Mouse (Mus musculus): ENCODE measurements at regions not wholly inside any gene's neighbourhood (a gene's known extent, or its start where the extent isn't known, plus 50 kb on each side); places are given as distances from the start of the nearest gene placed in this dataset.
A peak's percentile ranks its signal among the peaks of the same experiment; 100 is the strongest.

DNA sequence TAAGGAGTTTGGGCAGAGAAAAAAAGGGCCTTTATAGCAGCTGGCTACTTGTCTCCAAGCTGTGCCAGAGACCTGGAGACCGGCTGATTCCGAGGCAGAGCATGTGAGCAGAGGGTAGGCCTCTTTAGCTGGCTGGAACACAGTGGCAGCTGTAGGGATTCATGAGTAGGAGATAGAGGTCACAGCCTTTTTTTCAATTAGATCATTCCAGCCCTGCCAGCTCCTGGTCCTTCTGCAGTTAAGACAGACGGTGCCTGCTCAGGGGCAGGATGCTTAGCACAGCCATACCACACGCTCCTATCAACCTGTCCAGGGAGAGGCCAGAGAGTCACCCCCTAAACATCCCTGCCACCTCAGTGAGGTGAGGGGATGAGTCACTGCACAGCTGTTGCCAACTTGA, 302.1 kb downstream of the Galc start:
- Histone ChIP-seq H3K4me3 (ENCODE audit: low read depth, low read length) (no peak overlapping the region), H3K27ac (ENCODE audit: low read depth, low read length) (no peak overlapping the region), H3K4me1 (ENCODE audit: control insufficient read depth, insufficient read depth, low read length) (no peaks in the 10 kb centered on the region), H3K9ac (ENCODE audit: low read length) (no peak overlapping the region), H3K27me3 (replicated peaks; ENCODE audit: control insufficient read depth, insufficient read depth, low read length) (no peaks in the 10 kb centered on the region), H3K9me3 (replicated peaks; ENCODE audit: control insufficient read depth, low read length) (no peaks in the 10 kb centered on the region), H3K36me3 (ENCODE audit: control insufficient read depth, insufficient read depth, low read length) (no peaks in the 10 kb centered on the region), H3K4me2 (ENCODE audit: low read length) (no peak overlapping the region)
- ATAC-seq, result no peak
- no peak for DNase-seq (ENCODE audit: low spot score)
- 71% methylated on average over 4 of the region's 4 CpGs for WGBS

DNA sequence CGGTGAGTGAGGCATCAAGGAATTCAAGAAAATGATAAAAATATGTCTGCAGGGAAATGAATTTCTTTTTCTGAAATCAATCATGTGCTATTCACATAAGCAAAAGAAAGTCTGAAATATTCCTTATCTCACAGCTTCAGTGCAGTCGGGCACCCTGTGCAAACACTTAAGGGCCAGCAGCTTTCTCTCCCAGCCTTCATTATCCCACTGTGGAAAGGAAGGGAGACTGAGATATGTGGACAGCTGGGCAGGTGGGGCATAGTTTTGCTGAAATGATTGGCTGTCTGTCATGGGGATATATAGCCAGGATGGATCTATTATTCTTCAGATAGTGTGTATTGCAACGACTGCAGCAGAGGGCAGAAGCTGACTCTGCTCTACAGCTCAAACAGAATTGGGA, 305.9 kb downstream of the Galc start:
- Histone ChIP-seq H3K9ac (ENCODE audit: low read length) (no peak overlapping the region), H3K9me3 (replicated peaks; ENCODE audit: control insufficient read depth, low read length) (no peaks in the 10 kb centered on the region), H3K4me3 (ENCODE audit: low read depth, low read length) (no peak overlapping the region), H3K4me1 (ENCODE audit: control insufficient read depth, insufficient read depth, low read length) (no peaks in the 10 kb centered on the region), H3K4me2 (ENCODE audit: low read length) (no peak overlapping the region), H3K36me3 (ENCODE audit: control insufficient read depth, insufficient read depth, low read length) (no peaks in the 10 kb centered on the region), H3K27ac (ENCODE audit: low read depth, low read length) (no peak overlapping the region), H3K27me3 (replicated peaks; ENCODE audit: control insufficient read depth, insufficient read depth, low read length) (no peaks in the 10 kb centered on the region)
- ATAC-seq, result no peak
- 89% methylated on average over 3 of the region's 3 CpGs for WGBS
- no peak for DNase-seq (ENCODE audit: low spot score)

DNA sequence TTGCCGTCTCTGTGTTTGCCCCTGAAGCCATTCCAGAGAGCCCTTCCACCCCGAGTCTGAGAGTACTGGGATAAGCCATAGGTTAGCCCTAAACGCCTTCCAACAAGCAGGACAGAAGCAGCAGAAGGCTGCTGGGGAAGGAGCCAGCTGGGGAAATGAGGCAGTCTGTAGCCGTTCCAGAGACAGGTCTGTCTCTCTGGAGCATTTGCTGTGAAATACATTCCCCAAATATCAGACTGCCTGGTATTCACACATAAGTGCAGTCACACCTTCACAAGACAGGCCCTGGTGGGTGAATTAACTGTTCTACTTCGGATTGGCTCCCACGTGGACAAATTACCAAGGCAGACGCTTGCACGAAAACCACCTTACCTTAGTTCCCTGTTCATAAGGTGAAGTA, 307.1 kb downstream of the Galc start:
- Histone ChIP-seq H3K27ac (ENCODE audit: low read depth, low read length) (no peak overlapping the region), H3K4me3 (ENCODE audit: low read depth, low read length) (no peak overlapping the region), H3K4me1 (ENCODE audit: control insufficient read depth, insufficient read depth, low read length) (no peaks in the 10 kb centered on the region), H3K27me3 (replicated peaks; ENCODE audit: control insufficient read depth, insufficient read depth, low read length) (no peaks in the 10 kb centered on the region), H3K9me3 (replicated peaks; ENCODE audit: control insufficient read depth, low read length) (no peaks in the 10 kb centered on the region), H3K36me3 (ENCODE audit: control insufficient read depth, insufficient read depth, low read length) (no peaks in the 10 kb centered on the region), H3K9ac (ENCODE audit: low read length) (no peak overlapping the region), H3K4me2 (ENCODE audit: low read length) (no peak overlapping the region)
- WGBS, result 75% methylated on average over 8 of the region's 8 CpGs
- no peak; the same call in 1 of the 2 replicates for ATAC-seq
- no peak for DNase-seq (ENCODE audit: low spot score)

DNA sequence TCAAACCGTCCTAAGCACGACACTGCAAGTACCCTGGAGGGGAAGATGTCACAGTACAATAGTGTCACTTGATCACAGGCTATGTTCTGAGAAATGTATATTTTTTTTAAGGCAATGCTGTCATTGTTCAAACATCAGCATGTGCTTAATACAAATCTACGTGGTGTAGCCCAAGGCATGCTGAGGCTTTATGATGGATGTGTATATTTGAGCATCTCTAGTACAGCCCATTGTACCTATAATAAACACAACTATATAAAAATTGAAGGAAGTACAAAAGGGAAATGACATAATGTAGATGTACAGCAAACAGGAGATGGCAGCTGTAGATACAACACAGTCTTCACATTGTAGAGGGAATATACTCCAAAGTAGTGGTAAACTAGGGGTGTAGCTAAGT, 309.2 kb downstream of the Galc start:
- ATAC-seq (no peak), DNase-seq (ENCODE audit: low spot score) (no peak)
- no peaks in the 10 kb centered on the region for H3K27me3 ChIP-seq (replicated peaks; ENCODE audit: control insufficient read depth, insufficient read depth, low read length)
- no peaks in the 10 kb centered on the region for H3K36me3 ChIP-seq (ENCODE audit: control insufficient read depth, insufficient read depth, low read length)
- no peak overlapping the region for H3K9ac ChIP-seq (ENCODE audit: low read length)
- no peak overlapping the region for H3K27ac ChIP-seq (ENCODE audit: low read depth, low read length)
- no peaks in the 10 kb centered on the region for H3K9me3 ChIP-seq (replicated peaks; ENCODE audit: control insufficient read depth, low read length)
- H3K4me2 ChIP-seq (ENCODE audit: low read length), result no peak overlapping the region
- no peak overlapping the region for H3K4me3 ChIP-seq (ENCODE audit: low read depth, low read length)
- H3K4me1 ChIP-seq (ENCODE audit: control insufficient read depth, insufficient read depth, low read length), result no peaks in the 10 kb centered on the region
- WGBS, result 85% methylated on average over 3 of the region's 3 CpGs

DNA sequence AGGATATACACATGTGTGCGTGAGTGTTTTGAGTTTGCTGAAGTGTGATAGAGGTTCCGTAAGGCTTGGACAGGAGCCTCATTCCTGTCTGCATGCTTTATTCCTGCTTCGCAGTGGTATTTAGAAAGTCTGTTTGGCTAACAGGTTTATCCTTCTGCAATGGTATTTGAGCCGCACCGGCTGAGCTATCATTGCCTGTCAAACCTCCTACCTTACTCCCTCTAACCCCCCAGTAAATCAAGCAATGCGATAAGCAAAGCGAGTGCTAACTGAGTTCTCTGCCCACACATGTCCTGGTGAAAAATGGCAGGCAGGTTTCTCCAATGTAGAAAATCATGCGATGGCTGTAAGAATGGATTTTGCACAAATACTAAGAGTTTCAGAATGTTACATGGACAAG, 311.8 kb downstream of the Galc start:
- H3K9ac ChIP-seq (ENCODE audit: low read length), result no peak overlapping the region
- WGBS, result 95% methylated on average over 8 of the region's 8 CpGs
- DNase-seq (ENCODE audit: low spot score) (no peak), ATAC-seq (no peak)
- H3K4me1 ChIP-seq (ENCODE audit: control insufficient read depth, insufficient read depth, low read length), result no peaks in the 10 kb centered on the region
- no peaks in the 10 kb centered on the region for H3K9me3 ChIP-seq (replicated peaks; ENCODE audit: control insufficient read depth, low read length)
- no peak overlapping the region for H3K4me2 ChIP-seq (ENCODE audit: low read length)
- H3K36me3 ChIP-seq (ENCODE audit: control insufficient read depth, insufficient read depth, low read length), result no peaks in the 10 kb centered on the region
- H3K27me3 ChIP-seq (replicated peaks; ENCODE audit: control insufficient read depth, insufficient read depth, low read length), result no peaks in the 10 kb centered on the region
- H3K27ac ChIP-seq (ENCODE audit: low read depth, low read length), result no peak overlapping the region
- no peak overlapping the region for H3K4me3 ChIP-seq (ENCODE audit: low read depth, low read length)

DNA sequence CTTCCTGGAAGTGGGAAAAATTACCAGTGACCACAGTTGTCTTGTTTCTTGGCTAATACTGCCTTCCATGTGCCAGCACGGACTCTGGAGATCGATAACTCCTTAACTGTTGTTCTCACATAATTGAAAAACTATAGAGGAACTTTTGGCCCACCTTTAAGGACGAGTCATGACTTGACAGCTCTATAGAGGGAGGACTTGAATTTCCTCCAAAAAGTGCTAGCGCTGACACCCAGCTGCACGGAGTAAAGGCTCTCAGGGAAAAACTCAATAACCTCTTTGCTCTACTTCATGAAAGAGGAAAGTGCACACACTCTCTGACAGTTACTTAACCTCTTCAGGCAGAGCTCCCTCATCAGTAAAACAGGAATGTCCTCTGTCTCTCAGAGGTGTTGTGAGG, 320.9 kb downstream of the Galc start:
- Histone ChIP-seq H3K9ac (ENCODE audit: low read length) (no peak overlapping the region), H3K36me3 (ENCODE audit: control insufficient read depth, insufficient read depth, low read length) (no peaks in the 10 kb centered on the region), H3K27ac (ENCODE audit: low read depth, low read length) (no peak overlapping the region), H3K4me2 (ENCODE audit: low read length) (no peak overlapping the region), H3K4me3 (ENCODE audit: low read depth, low read length) (no peak overlapping the region), H3K4me1 (ENCODE audit: control insufficient read depth, insufficient read depth, low read length) (no peaks in the 10 kb centered on the region), H3K27me3 (replicated peaks; ENCODE audit: control insufficient read depth, insufficient read depth, low read length) (no peaks in the 10 kb centered on the region), H3K9me3 (replicated peaks; ENCODE audit: control insufficient read depth, low read length) (no peaks in the 10 kb centered on the region)
- WGBS, result 61% methylated on average over 5 of the region's 5 CpGs
- DNase-seq (ENCODE audit: low spot score), result no peak
- no peak for ATAC-seq

DNA sequence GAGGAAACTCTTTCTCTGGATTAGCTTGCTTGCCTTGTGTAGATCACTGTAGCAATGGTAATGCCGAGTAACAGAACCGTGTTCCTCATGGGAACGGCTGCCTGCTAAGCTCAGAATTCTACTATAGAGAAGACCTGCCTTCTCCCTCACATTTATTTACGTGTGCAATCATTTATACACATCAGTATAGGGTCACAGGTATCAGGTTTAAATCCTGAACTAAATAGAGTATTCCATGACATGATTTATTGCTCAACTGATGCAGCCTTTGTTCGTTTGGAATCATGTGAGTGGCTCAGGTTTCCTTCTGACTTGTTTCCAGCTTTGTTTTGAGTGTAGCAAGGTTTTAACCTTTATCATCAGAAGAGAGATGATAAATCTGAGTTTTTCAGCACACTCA, 329.4 kb downstream of the Galc start:
- no peak for ATAC-seq
- Histone ChIP-seq H3K27ac (ENCODE audit: low read depth, low read length) (no peak overlapping the region), H3K27me3 (replicated peaks; ENCODE audit: control insufficient read depth, insufficient read depth, low read length) (no peaks in the 10 kb centered on the region), H3K4me3 (ENCODE audit: low read depth, low read length) (no peak overlapping the region), H3K4me1 (ENCODE audit: control insufficient read depth, insufficient read depth, low read length) (no peaks in the 10 kb centered on the region), H3K9ac (ENCODE audit: low read length) (no peak overlapping the region), H3K9me3 (replicated peaks; ENCODE audit: control insufficient read depth, low read length) (no peaks in the 10 kb centered on the region), H3K4me2 (ENCODE audit: low read length) (no peak overlapping the region), H3K36me3 (ENCODE audit: control insufficient read depth, insufficient read depth, low read length) (no peaks in the 10 kb centered on the region)
- 86% methylated on average over 5 of the region's 5 CpGs for WGBS
- no peak for DNase-seq (ENCODE audit: low spot score)

DNA sequence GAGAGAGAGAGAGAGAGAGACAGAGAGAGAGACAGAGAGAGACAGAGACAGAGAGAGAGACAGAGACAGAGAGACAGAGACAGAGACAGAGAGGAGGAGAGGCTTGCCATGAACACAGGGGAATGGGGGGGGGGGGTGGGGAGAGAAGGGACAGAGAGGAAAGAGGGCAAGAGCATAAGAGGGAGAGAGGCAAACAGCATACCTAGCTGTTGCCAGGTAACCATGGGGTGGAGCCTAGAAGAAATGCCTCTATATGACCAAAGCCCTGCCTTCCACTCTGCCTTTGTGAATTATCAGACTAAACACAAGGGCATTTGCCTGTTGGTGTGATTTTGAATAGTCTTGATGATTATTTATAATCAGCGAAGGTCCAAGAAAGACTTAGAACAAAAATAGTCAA, 332.2 kb downstream of the Galc start:
- H3K9me3 ChIP-seq (replicated peaks; ENCODE audit: control insufficient read depth, low read length), result no peaks in the 10 kb centered on the region
- H3K4me2 ChIP-seq (ENCODE audit: low read length), result no peak overlapping the region
- no peaks in the 10 kb centered on the region for H3K27me3 ChIP-seq (replicated peaks; ENCODE audit: control insufficient read depth, insufficient read depth, low read length)
- no peaks in the 10 kb centered on the region for H3K36me3 ChIP-seq (ENCODE audit: control insufficient read depth, insufficient read depth, low read length)
- no peak for ATAC-seq
- 78% methylated on average over 1 of the region's 1 CpGs for WGBS
- H3K27ac ChIP-seq (ENCODE audit: low read depth, low read length), result no peak overlapping the region
- no peak overlapping the region for H3K9ac ChIP-seq (ENCODE audit: low read length)
- H3K4me3 ChIP-seq (ENCODE audit: low read depth, low read length), result no peak overlapping the region
- H3K4me1 ChIP-seq (ENCODE audit: control insufficient read depth, insufficient read depth, low read length), result no peaks in the 10 kb centered on the region
- DNase-seq (ENCODE audit: low spot score), result no peak

DNA sequence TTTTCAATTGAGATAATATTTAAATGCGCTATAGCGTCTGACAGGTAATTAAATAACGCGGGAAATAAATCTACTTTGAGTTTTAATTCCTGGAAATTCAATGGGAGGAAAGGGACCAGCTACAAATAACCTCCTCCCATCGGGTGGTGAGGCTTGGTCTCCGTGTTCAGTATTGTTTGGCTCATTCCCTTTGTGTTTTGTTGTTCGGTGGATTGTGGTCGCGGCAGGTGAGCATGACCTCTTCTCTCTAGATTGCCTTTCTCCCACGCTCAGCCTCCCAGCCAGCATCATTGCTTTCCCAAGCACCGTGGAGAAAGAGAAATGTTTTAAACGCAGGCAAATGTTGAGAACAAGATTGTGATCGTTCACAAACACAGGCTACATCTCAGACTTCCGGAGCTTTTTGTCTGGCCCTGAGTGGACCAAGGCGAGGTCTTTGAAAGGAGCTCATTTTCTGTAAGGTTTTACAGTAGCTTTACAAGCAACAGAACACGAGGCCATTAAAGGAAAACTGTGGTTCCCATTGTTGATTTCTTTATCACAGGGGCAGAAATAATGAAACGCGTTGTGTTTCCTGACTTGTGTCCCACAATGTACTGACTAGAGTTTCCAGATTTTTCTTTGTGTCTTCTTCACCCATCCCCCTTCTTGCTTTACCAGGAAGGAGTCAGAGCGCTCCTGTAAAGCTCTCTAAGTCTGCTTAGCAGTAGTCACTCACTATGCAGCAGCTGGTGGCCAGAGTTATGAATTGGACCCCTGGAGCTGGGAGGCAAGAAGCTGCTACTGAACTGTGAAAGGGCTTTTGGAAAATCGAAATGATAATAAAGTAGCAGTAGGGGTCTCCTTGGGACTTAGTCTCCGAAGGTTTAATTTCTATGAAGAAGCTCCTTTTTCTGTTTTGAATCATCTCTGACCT, 337.7 kb downstream of the Galc start:
- Histone ChIP-seq H3K4me1 (ENCODE audit: control insufficient read depth, insufficient read depth, low read length) (no peaks in the 10 kb centered on the region), H3K36me3 (ENCODE audit: control insufficient read depth, insufficient read depth, low read length) (no peaks in the 10 kb centered on the region), H3K27me3 (replicated peaks; ENCODE audit: control insufficient read depth, insufficient read depth, low read length) (no peaks in the 10 kb centered on the region), H3K9ac (ENCODE audit: low read length) (no peak overlapping the region), H3K4me2 (ENCODE audit: low read length) (no peak overlapping the region), H3K27ac (ENCODE audit: low read depth, low read length) (no peak overlapping the region), H3K9me3 (replicated peaks; ENCODE audit: control insufficient read depth, low read length) (no peaks in the 10 kb centered on the region), H3K4me3 (ENCODE audit: low read depth, low read length) (no peak overlapping the region)
- DNase-seq (ENCODE audit: low spot score) (peak; percentile 22), ATAC-seq (no peak)
- 43% methylated on average over 21 of the region's 21 CpGs for WGBS
